Mouse (Mus musculus): ENCODE measurements around the gene Mroh2a. TPM values are rescaled to one million over a fixed set of nuclear protein-coding genes. Genes with fewer than 3 reads are reported as not detected.

Mroh2a gene
- total RNA-seq, 2 experiments from 2014 or later = 0.17 TPM; not detected in 1

- ATAC-seq (replicated peaks; ENCODE audit: low FRiP score, poor library complexity, severe bottlenecking) = no peak
These were observed 29.4 kb downstream of the Mroh2a start for GRCm38 (mm10) chr1:88255989-88256754.

- no peak for ATAC-seq (replicated peaks; ENCODE audit: low FRiP score, poor library complexity, severe bottlenecking)
These were observed 30.3 kb downstream of the Mroh2a start for GRCm38 (mm10) chr1:88256886-88257663.

GRCm38 (mm10) chr1:88257681-88258080, 30.9 kb downstream of the Mroh2a start:
- no peak for ATAC-seq (replicated peaks; ENCODE audit: low FRiP score, poor library complexity, severe bottlenecking)

GRCm38 (mm10) chr1:88258361-88258760, 31.6 kb downstream of the Mroh2a start:
- ATAC-seq (replicated peaks; ENCODE audit: low FRiP score, poor library complexity, severe bottlenecking) = no peak

GRCm38 (mm10) chr1:88258881-88259642, 32.3 kb downstream of the Mroh2a start:
- no peak for ATAC-seq (replicated peaks; ENCODE audit: low FRiP score, poor library complexity, severe bottlenecking)

- ATAC-seq (replicated peaks; ENCODE audit: low FRiP score, poor library complexity, severe bottlenecking) = no peak
These were observed 32.8 kb downstream of the Mroh2a start for GRCm38 (mm10) chr1:88259643-88260024.

GRCm38 (mm10) chr1:88260114-88260513, 33.3 kb downstream of the Mroh2a start:
- ATAC-seq (replicated peaks; ENCODE audit: low FRiP score, poor library complexity, severe bottlenecking) = no peak

GRCm38 (mm10) chr1:88260604-88261377, 34.0 kb downstream of the Mroh2a start:
- no peak for ATAC-seq (replicated peaks; ENCODE audit: low FRiP score, poor library complexity, severe bottlenecking)

- ATAC-seq (replicated peaks; ENCODE audit: low FRiP score, poor library complexity, severe bottlenecking) = no peak
These were observed 34.9 kb downstream of the Mroh2a start for GRCm38 (mm10) chr1:88261706-88262105.

GRCm38 (mm10) chr1:88262255-88262654, 35.5 kb downstream of the Mroh2a start:
- ATAC-seq (replicated peaks; ENCODE audit: low FRiP score, poor library complexity, severe bottlenecking) = no peak

- no peak for ATAC-seq (replicated peaks; ENCODE audit: low FRiP score, poor library complexity, severe bottlenecking)
These were observed 36.2 kb downstream of the Mroh2a start for GRCm38 (mm10) chr1:88262961-88263360.

- ATAC-seq (replicated peaks; ENCODE audit: low FRiP score, poor library complexity, severe bottlenecking) = no peak
These were observed 37.0 kb downstream of the Mroh2a start for GRCm38 (mm10) chr1:88263778-88264177.

GRCm38 (mm10) chr1:88264237-88264868, 37.6 kb downstream of the Mroh2a start:
- no peak for ATAC-seq (replicated peaks; ENCODE audit: low FRiP score, poor library complexity, severe bottlenecking)

GRCm38 (mm10) chr1:88264869-88265240, 38.1 kb downstream of the Mroh2a start:
- no peak for ATAC-seq (replicated peaks; ENCODE audit: low FRiP score, poor library complexity, severe bottlenecking)

- no peak for ATAC-seq (replicated peaks; ENCODE audit: low FRiP score, poor library complexity, severe bottlenecking)
These were observed 39.3 kb downstream of the Mroh2a start for GRCm38 (mm10) chr1:88266123-88266522.

GRCm38 (mm10) chr1:88267489-88267888, 40.7 kb downstream of the Mroh2a start:
- no peak for ATAC-seq (replicated peaks; ENCODE audit: low FRiP score, poor library complexity, severe bottlenecking)

- no peak for ATAC-seq (replicated peaks; ENCODE audit: low FRiP score, poor library complexity, severe bottlenecking)
These were observed 41.3 kb downstream of the Mroh2a start for GRCm38 (mm10) chr1:88268070-88268469.

- no peak for ATAC-seq (replicated peaks; ENCODE audit: low FRiP score, poor library complexity, severe bottlenecking)
These were observed 42.9 kb downstream of the Mroh2a start for GRCm38 (mm10) chr1:88269539-88270309.

- no peak for ATAC-seq (replicated peaks; ENCODE audit: low FRiP score, poor library complexity, severe bottlenecking)
These were observed 46.1 kb downstream of the Mroh2a start for GRCm38 (mm10) chr1:88272851-88273250.
